Mouse (Mus musculus) lung, postnatal 36 days (tissue): ENCODE results near the gene Sh3bp4.

Experiments used
- DNase-seq: peaks from one replicate; pipeline ENCODE4 v3.0.0; 2022; ENCODE audit warnings: mixed read lengths

Gene Sh3bp4

GRCm38 (mm10) chr1:89131018-89131540 lies 60.9 kb downstream of the Sh3bp4 start:
- no peak for DNase-seq

- peak; percentile 84 for DNase-seq
Measured at GRCm38 (mm10) chr1:89131707-89132106, 61.5 kb downstream of the Sh3bp4 start.

DNA sequence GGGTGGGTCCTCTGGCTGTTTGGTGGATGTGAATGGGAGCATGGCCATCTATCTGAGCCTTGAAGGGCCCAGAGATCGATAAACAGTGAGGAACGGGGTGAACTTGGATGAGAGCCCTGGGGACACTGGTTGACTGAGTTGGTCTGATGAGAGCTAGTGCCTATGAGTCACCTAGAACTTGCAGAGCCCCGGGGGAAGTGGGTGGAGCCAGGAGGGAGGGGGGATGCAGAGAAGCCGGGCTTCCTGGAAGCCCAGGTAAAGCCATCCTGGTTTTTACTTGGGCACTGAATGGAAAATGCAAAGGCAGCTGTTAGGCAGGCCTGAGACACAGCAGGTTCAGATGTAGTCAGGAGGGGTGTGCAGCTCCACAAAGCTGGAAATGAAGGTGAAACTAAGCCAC lies 63.1 kb downstream of the Sh3bp4 start:
- DNase-seq = peak; percentile 41

DNA sequence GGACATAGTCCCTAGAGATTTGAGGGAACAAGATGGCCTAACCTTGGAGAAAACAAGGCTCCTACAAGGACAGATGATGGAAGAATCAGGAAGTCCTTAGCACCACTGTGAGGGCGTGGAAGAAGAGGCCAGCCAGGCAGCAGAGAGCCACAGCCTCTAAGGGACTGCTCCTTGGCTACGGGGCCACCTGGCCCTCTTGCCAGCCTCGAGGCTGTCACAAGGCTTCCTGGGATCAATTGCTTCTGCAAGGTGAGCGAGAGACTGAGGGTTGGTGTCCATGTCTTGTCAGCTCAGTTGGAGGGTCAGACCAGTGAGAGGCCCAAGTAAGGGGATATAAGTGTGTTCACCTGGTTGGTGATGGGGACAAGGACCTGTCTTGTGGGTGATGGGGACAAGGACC lies 63.5 kb downstream of the Sh3bp4 start:
- no peak for DNase-seq

GRCm38 (mm10) chr1:89136089-89136811 lies 66.0 kb downstream of the Sh3bp4 start:
- DNase-seq = peak; percentile 80

GRCm38 (mm10) chr1:89137086-89137816 lies 67.0 kb downstream of the Sh3bp4 start:
- DNase-seq = no peak

DNA sequence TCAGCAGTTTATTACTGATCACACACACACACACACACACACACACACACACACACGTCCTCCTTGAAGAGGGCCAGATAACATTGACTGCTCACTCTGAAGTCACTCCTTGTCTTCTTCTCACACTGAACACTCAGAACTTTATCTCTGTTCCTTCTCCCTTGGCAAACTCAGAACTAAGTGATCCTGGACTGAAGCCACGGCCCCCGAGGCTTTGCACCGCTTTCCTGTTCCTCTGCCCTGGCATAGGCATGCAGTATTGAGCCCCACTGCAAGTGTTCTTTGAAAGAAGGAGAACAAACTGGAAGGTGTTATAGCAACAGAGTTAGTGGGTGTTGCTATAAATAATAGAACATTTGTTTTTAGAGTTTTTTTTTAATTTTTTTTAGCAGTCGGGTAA lies 68.1 kb downstream of the Sh3bp4 start:
- DNase-seq = peak; percentile 56

DNA sequence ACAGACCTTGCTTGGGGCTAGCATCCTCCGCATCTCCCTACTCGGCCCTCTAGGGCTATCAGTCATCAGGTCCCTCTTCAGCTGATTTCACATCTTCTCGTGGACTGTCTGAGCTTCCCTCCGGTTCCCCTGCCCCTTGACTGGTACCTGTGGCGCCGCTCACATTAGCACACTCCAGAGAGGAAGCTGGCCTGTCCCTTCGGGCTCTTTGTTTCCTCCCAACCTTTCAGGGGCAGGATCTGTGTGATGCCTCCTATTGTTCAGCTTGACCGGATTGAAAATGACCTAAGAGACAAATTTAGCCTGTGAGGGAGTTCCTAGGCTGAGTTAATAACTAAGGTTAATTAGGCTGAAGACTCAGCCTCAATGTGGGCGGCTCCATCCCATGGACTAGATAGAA lies 69.9 kb downstream of the Sh3bp4 start:
- no peak for DNase-seq

GRCm38 (mm10) chr1:89151071-89151470 lies 80.9 kb downstream of the Sh3bp4 start:
- DNase-seq = no peak

GRCm38 (mm10) chr1:89152576-89152975 lies 82.4 kb downstream of the Sh3bp4 start:
- DNase-seq = no peak

DNA sequence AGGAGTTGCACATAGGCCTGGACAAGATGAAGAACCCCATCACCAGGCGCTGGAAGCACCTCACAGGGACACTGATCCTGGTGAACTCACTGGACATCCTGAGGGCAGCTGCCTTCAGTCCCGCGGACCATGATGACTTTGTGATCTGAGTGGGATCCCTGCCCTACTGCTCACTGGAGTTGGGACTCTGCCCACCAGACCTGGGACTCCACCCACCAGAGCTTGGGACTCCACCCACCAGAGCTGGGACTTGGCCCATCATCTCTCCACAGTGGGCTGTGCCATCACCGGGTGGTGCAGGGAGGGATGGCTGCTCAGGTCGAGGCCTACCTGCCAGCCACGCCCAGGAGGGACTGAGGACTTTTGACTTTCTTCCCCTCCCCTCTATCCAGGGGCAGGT lies 83.0 kb downstream of the Sh3bp4 start:
- no peak for DNase-seq

- DNase-seq = no peak
Measured at GRCm38 (mm10) chr1:89163483-89163882, 93.3 kb downstream of the Sh3bp4 start.

DNA sequence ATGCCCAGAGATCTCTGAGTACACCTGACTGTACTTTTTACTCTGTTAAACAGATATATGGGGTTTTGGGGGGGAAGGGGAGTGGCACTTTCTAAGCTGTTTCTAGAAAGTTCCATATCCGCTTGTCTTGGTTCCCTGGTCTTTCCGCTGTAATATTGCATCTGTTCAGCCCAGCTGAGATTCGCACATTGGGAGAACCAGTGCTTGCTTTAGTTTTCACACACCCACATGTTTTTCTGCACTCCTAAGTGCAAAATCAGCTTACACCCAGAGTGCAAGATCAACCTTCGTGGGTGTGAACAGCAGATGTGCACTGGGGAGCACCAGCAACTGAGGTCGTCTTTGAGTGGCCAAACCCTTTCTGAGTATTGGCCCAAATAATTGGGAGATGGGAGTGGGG lies 94.1 kb downstream of the Sh3bp4 start:
- no peak for DNase-seq

GRCm38 (mm10) chr1:89164685-89165084 lies 94.5 kb downstream of the Sh3bp4 start:
- no peak for DNase-seq

DNA sequence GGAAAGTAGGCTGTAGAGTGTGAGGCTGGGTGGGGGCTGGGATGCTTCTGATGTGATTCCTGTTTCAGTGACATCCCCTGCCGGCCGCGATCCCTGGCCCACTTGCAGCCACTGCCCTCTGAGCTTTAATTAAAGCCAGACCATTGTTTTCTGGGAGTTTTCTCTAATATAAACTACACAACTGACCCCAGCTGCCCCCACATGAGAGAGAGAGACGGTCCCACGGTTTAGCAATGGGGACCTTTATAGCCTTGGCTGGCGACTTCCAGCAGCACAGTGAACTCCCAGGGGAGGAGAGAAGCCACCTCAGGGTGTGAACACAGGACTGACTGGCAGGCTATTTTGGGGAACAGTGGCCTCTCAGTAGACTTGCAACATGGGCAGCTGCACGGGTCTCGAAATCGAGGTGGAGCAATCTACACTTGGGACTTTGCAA lies 96.6 kb downstream of the Sh3bp4 start:
- DNase-seq = no peak

GRCm38 (mm10) chr1:89171275-89171767 lies 101.1 kb downstream of the Sh3bp4 start:
- no peak for DNase-seq

- DNase-seq = no peak
Measured at GRCm38 (mm10) chr1:89174621-89175020, 104.4 kb downstream of the Sh3bp4 start.

- DNase-seq = peak; percentile 57
Measured at GRCm38 (mm10) chr1:89175355-89175754, 105.1 kb downstream of the Sh3bp4 start.

DNA sequence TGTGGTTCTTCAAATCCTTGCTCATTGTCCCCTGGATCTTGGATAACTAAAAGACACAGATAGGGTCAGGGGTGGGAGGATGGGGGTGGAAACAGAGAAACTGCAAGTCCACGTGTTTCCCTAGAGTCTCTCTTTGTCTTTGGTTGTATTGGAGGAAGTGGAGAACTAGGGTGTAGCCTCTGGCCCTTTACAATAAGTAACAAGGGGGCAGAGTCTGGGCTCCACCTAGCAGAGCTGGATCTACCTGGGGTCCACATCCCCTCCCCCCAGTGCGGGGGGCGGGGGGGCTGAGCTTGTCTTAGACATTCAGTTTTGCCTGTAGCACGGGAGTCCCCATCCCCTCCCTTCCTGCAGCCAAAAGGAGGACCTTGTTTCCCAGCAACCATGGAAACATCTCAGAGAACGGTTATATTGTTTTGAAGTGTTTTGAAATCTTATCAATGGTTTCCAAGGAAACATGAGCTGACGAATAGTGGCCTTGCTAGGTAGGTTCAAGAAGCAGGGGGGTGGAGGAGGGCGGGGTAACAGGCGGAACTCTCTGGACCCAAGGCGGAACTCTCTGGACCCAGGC lies 113.1 kb downstream of the Sh3bp4 start:
- peak; percentile 84 for DNase-seq

DNA sequence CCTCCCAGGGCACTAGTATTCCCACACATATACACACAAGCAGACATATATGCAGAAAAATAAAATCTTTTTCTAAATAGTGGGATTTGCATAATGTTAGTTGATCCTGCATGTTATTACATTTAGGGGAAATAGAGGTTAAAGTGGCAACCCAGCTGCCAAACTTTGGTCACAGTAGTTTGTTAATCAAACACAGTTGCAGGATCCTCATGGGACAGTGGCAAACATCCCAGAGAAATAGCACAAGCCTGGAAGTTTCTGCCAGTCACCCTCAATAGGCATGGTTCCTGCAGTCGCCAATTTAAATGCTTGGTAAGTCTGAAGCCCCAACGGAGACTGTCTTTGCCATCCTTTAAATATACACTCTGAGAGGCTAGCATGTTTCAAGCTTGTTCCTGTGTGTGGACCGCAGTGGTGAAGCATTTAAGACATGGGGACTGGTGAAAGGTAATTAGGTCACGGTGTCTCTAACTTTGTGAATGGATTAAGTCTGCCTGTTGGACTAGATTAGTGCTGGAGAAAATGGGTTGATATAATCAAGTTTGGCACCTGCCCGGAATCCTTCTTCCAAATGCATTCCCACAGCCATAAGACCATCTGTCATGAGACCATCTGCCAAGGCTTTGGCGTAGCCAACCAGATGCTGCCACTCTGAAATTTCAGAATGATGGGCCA lies 114.0 kb downstream of the Sh3bp4 start:
- no peak for DNase-seq

GRCm38 (mm10) chr1:89184839-89185238 lies 114.6 kb downstream of the Sh3bp4 start:
- no peak for DNase-seq

GRCm38 (mm10) chr1:89187441-89187840 lies 117.2 kb downstream of the Sh3bp4 start:
- DNase-seq = no peak

- no peak for DNase-seq
Measured at GRCm38 (mm10) chr1:89188091-89188490, 117.9 kb downstream of the Sh3bp4 start.
